Mouse (Mus musculus) heart, embryonic 12.5 days (tissue): ENCODE measurements at regions not wholly inside any gene's neighbourhood (a gene's known extent, or its start where the extent isn't known, plus 50 kb on each side); places are given as distances from the start of the nearest gene placed in this dataset.

Experiments
- ATAC-seq: fragments of 200-750 bp; cut with Nextera tagmentation; 2 replicates; pipeline ENCODE4 v1.8.0; 2017; ENCODE audit warnings: moderate TSS enrichment, moderate library complexity; ENCODE audit not compliant: insufficient number of reproducible peaks, low FRiP score
- H3K27ac ChIP-seq: fragments of 300-500 bp; sonication (generic); 2 replicates; pipeline ENCODE4 v1.5.1; 2016; ENCODE audit warnings: mild to moderate bottlenecking, moderate library complexity; ENCODE audit not compliant: poor library complexity, severe bottlenecking
- H3K27me3 ChIP-seq: fragments of 300-500 bp; sonication (generic); replicated peaks from 2 replicates; pipeline ENCODE4 v1.6.1; 2016; ENCODE audit warnings: mild to moderate bottlenecking, moderate library complexity
- H3K36me3 ChIP-seq: fragments of 300-500 bp; sonication (generic); 2 replicates; pipeline ENCODE4 v1.6.1; 2016; ENCODE audit warnings: mild to moderate bottlenecking, moderate library complexity
- H3K4me1 ChIP-seq: fragments of 300-500 bp; sonication (generic); replicated peaks from 2 replicates; pipeline ENCODE4 v1.6.1; 2016; ENCODE audit warnings: mild to moderate bottlenecking
- H3K4me2 ChIP-seq: fragments of 300-500 bp; sonication (generic); 2 replicates; pipeline ENCODE4 v1.6.1; 2016; ENCODE audit warnings: mild to moderate bottlenecking, moderate library complexity
- H3K4me3 ChIP-seq: fragments of 300-500 bp; sonication (generic); 2 replicates; pipeline ENCODE4 v1.5.1; 2016; ENCODE audit warnings: mild to moderate bottlenecking
- H3K9ac ChIP-seq: fragments of 300-500 bp; sonication (generic); 2 replicates; pipeline ENCODE4 v1.6.1; 2016; ENCODE audit warnings: mild to moderate bottlenecking, moderate library complexity
- H3K9me3 ChIP-seq: fragments of 300-500 bp; sonication (generic); replicated peaks from 2 replicates; pipeline ENCODE4 v1.6.1; 2016; ENCODE audit warnings: mild to moderate bottlenecking, moderate library complexity
- WGBS: fragments of 180-500 bp; shearing (Covaris S2); methylation state at CpG from one replicate; pipeline ENCODE4 v1.1.7; 2016; 5-methylcytosine and 5-hydroxymethylcytosine counted together

GRCm38 (mm10) chr8:49631286-49631685 is 787.5 kb upstream of the Tenm3 start:
- H3K4me2 ChIP-seq = no peak overlapping the region
- H3K9ac ChIP-seq = no peak overlapping the region
- no peaks in the 10 kb centered on the region for H3K4me1 ChIP-seq
- H3K27ac ChIP-seq = no peak overlapping the region
- 57% methylated on average over 6 of the region's 6 CpGs for WGBS
- H3K9me3 ChIP-seq = no peaks in the 10 kb centered on the region
- no peak for ATAC-seq
- H3K4me3 ChIP-seq = no peak overlapping the region
- H3K36me3 ChIP-seq = no peaks in the 10 kb centered on the region
- no peaks in the 10 kb centered on the region for H3K27me3 ChIP-seq

GRCm38 (mm10) chr8:49627966-49628495 is 784.3 kb upstream of the Tenm3 start:
- no peak overlapping the region for H3K4me2 ChIP-seq
- no peaks in the 10 kb centered on the region for H3K4me1 ChIP-seq
- no peak overlapping the region for H3K9ac ChIP-seq
- 42% methylated on average over 10 of the region's 10 CpGs for WGBS
- no peak overlapping the region for H3K27ac ChIP-seq
- H3K27me3 ChIP-seq = no peaks in the 10 kb centered on the region
- H3K4me3 ChIP-seq = no peak overlapping the region
- H3K36me3 ChIP-seq = no peaks in the 10 kb centered on the region
- H3K9me3 ChIP-seq = no peaks in the 10 kb centered on the region
- ATAC-seq = no peak

- H3K27ac ChIP-seq = no peak overlapping the region
- 71% methylated on average over 2 of the region's 2 CpGs for WGBS
- no peaks in the 10 kb centered on the region for H3K36me3 ChIP-seq
- H3K9me3 ChIP-seq = no peaks in the 10 kb centered on the region
- no peak overlapping the region for H3K4me3 ChIP-seq
- no peaks in the 10 kb centered on the region for H3K4me1 ChIP-seq
- H3K9ac ChIP-seq = no peak overlapping the region
- H3K27me3 ChIP-seq = no peaks in the 10 kb centered on the region
- ATAC-seq = no peak
- no peak overlapping the region for H3K4me2 ChIP-seq
These were observed 751.8 kb upstream of the Tenm3 start for GRCm38 (mm10) chr8:49595501-49595900.

GRCm38 (mm10) chr8:49567423-49567822 is 723.7 kb upstream of the Tenm3 start:
- H3K4me1 ChIP-seq = no peaks in the 10 kb centered on the region
- H3K27ac ChIP-seq = no peak overlapping the region
- no peaks in the 10 kb centered on the region for H3K27me3 ChIP-seq
- no peak for ATAC-seq
- no peaks in the 10 kb centered on the region for H3K9me3 ChIP-seq
- 67% methylated on average over 3 of the region's 3 CpGs for WGBS
- no peak overlapping the region for H3K4me3 ChIP-seq
- no peak overlapping the region for H3K9ac ChIP-seq
- H3K36me3 ChIP-seq = no peaks in the 10 kb centered on the region
- H3K4me2 ChIP-seq = no peak overlapping the region

- no peak overlapping the region for H3K27ac ChIP-seq
These were observed 719.9 kb upstream of the Tenm3 start for GRCm38 (mm10) chr8:49563499-49564279.

GRCm38 (mm10) chr8:49562976-49563375 is 719.2 kb upstream of the Tenm3 start:
- Histone ChIP-seq H3K4me3 (no peak overlapping the region), H3K4me2 (no peak overlapping the region), H3K27ac (no peak overlapping the region), H3K27me3 (no peaks in the 10 kb centered on the region), H3K36me3 (no peaks in the 10 kb centered on the region), H3K9ac (no peak overlapping the region), H3K4me1 (no peaks in the 10 kb centered on the region), H3K9me3 (no peaks in the 10 kb centered on the region)
- ATAC-seq = no peak
- WGBS = 69% methylated on average over 4 of the region's 4 CpGs

More at GRCm38 (mm10) chr8:49563499-49564279, 719.9 kb upstream of the Tenm3 start:
- no peak for ATAC-seq
- H3K9ac ChIP-seq = no peak overlapping the region
- 82% methylated on average over 5 of the region's 5 CpGs for WGBS
- no peaks in the 10 kb centered on the region for H3K36me3 ChIP-seq
- no peaks in the 10 kb centered on the region for H3K27me3 ChIP-seq
- no peaks in the 10 kb centered on the region for H3K9me3 ChIP-seq
- H3K4me2 ChIP-seq = no peak overlapping the region
- no peak overlapping the region for H3K4me3 ChIP-seq
- H3K4me1 ChIP-seq = no peaks in the 10 kb centered on the region

- Histone ChIP-seq H3K9me3 (no peaks in the 10 kb centered on the region), H3K27ac (no peak overlapping the region), H3K9ac (no peak overlapping the region), H3K4me1 (peaks cover 5% of the 10 kb centered on the region; the same call in 1 of the 2 replicates), H3K27me3 (no peaks in the 10 kb centered on the region), H3K4me3 (no peak overlapping the region), H3K36me3 (no peaks in the 10 kb centered on the region), H3K4me2 (no peak overlapping the region)
- no peak for ATAC-seq
- WGBS = 78% methylated on average over 7 of the region's 7 CpGs
These were observed 712.1 kb upstream of the Tenm3 start for GRCm38 (mm10) chr8:49555724-49556457.

- 57% methylated on average over 3 of the region's 3 CpGs for WGBS
- Histone ChIP-seq H3K4me1 (peaks cover 5% of the 10 kb centered on the region; the same call in 1 of the 2 replicates), H3K9ac (no peak overlapping the region), H3K4me2 (no peak overlapping the region), H3K27me3 (no peaks in the 10 kb centered on the region), H3K9me3 (no peaks in the 10 kb centered on the region), H3K36me3 (no peaks in the 10 kb centered on the region), H3K4me3 (no peak overlapping the region), H3K27ac (no peak overlapping the region)
- no peak for ATAC-seq
These were observed 709.4 kb upstream of the Tenm3 start for GRCm38 (mm10) chr8:49553175-49553574.

- no peaks in the 10 kb centered on the region for H3K9me3 ChIP-seq
- H3K27ac ChIP-seq = no peak overlapping the region
- no peak overlapping the region for H3K9ac ChIP-seq
- H3K4me3 ChIP-seq = no peak overlapping the region
- 75% methylated on average over 4 of the region's 4 CpGs for WGBS
- ATAC-seq = no peak
- no peaks in the 10 kb centered on the region for H3K4me1 ChIP-seq
- H3K36me3 ChIP-seq = no peaks in the 10 kb centered on the region
- no peak overlapping the region for H3K4me2 ChIP-seq
- H3K27me3 ChIP-seq = no peaks in the 10 kb centered on the region
These were observed 699.6 kb upstream of the Tenm3 start for GRCm38 (mm10) chr8:49543321-49543720.

- Histone ChIP-seq H3K4me2 (no peak overlapping the region), H3K27ac (no peak overlapping the region), H3K9me3 (no peaks in the 10 kb centered on the region), H3K4me1 (no peaks in the 10 kb centered on the region), H3K9ac (no peak overlapping the region), H3K4me3 (no peak overlapping the region), H3K27me3 (no peaks in the 10 kb centered on the region), H3K36me3 (no peaks in the 10 kb centered on the region)
- ATAC-seq = no peak
- 47% methylated on average over 5 of the region's 5 CpGs for WGBS
These were observed 697.6 kb upstream of the Tenm3 start for GRCm38 (mm10) chr8:49541337-49541736.
